Mouse (Mus musculus): Measurements from ENCODE around the gene Boc. TPM values are rescaled to one million over a fixed set of nuclear protein-coding genes. Genes with fewer than 3 reads are reported as not detected.

Boc gene
- polyA plus RNA-seq, 1 experiment, result 22.2 TPM

DNA sequence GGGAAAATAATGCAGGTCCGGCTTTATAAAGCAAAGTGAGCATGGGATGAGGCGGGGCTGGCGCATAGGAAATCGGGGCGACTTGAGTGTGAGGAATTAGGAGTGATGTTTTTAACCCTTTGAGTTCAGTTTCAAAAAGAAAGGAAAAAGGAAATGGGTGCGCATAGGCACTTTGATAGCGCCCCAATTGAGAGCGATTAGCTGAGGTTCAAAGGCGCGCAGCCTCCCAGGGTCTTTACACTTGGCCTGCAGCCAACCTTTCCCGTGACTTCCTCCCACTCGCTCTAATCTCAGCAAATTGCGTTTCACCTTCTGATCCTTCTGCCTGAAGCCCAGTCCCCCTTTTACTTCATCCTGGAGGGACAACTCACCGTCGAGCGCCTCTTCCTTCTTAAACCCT lies 25.8 kb downstream of the Boc start:
- Histone ChIP-seq H3K4me3 (replicated peaks; ENCODE audit: extremely low read depth, low read depth, low read length) (no peak overlapping the region), H3K4me1 (ENCODE audit: control insufficient read depth, insufficient read depth, low read length) (no peaks in the 10 kb centered on the region)
- 46% methylated on average over 16 of the region's 16 CpGs for WGBS
- DNase-seq, result no peak
- TF ChIP-seq CTCF (IDR thresholded peaks at IDR 0.05; ENCODE audit: insufficient read depth, low read length) (no peak), POLR2A (IDR thresholded peaks at IDR 0.05; ENCODE audit: borderline replicate concordance, extremely low read depth, low read depth, low read length) (no peak)

DNA sequence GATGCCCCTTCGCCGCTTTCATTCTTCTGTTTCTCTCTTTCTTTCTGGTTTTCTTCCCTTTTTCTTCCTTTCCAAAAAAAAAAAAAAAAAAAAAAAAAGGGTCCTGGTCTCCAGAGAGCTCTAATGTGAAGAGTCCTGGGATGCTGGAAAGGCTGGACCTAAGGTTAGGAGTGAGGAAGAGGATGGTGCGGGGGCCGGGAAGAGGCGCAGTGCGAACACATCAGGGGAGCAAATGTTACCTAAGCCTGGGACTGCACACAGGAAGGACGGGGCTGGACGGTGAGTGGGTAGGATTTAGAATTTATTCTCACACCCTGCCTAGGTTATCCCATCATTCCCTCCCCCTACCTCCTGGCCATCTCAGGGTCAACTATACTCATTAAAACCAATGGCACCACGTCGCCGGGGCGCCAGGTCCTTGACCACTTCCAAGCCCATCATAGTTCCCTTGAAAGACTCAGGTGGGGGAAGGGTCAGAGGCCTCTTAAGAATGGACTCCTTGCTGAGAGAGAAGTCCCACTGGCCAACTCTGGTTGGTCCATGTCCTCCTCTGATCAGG lies 27.4 kb downstream of the Boc start:
- Histone ChIP-seq H3K4me1 (ENCODE audit: control insufficient read depth, insufficient read depth, low read length) (no peaks in the 10 kb centered on the region), H3K4me3 (replicated peaks; ENCODE audit: extremely low read depth, low read depth, low read length) (no peak overlapping the region)
- no peak for DNase-seq
- WGBS, result 67% methylated on average over 12 of the region's 12 CpGs
- TF ChIP-seq POLR2A (IDR thresholded peaks at IDR 0.05; ENCODE audit: borderline replicate concordance, extremely low read depth, low read depth, low read length) (no peak), CTCF (IDR thresholded peaks at IDR 0.05; ENCODE audit: insufficient read depth, low read length) (no peak)

DNA sequence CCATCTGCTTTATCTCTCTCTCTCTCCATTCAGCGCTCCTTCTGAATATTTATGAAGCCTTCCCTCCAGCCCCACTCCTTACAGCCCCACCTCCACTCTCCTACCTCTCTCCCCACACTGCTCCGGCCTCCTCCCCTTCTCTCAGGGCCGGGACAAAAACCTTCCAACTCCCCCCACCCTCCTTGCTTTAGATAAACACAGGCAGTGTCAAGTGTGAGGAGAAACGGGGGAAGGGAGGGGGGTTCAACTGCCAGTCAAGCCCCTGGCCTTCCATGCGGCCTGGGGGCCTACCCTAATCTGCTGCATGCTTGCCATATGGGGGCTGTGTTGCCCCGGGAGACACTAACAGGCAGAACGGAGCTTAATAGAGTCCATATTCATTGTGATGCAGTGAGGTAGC lies 27.9 kb downstream of the Boc start:
- H3K4me3 ChIP-seq (replicated peaks; ENCODE audit: extremely low read depth, low read depth, low read length), result no peak overlapping the region

DNA sequence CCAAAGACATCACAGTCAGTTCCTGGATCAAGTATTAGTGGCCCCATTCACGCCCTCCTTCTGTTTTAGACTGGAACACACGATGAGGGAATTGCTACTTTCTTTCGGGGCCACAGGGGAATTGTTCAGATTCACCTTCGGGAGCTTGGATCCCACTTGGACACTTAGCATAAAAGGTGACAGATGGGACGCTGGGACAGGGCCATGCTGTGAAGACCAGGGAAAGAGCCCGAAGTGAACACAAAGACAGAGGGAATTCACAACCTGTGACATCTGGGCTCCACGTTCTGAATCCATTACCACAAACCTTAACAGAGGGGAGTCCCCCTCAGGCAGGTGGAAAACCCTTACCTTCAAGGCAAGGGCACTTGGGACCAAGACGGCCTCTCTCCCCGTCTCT lies 28.5 kb downstream of the Boc start:
- TF ChIP-seq CTCF (IDR thresholded peaks at IDR 0.05; ENCODE audit: insufficient read depth, low read length), result no peak
- TF ChIP-seq POLR2A (IDR thresholded peaks at IDR 0.05; ENCODE audit: borderline replicate concordance, extremely low read depth, low read depth, low read length), result no peak
- 54% methylated on average over 9 of the region's 9 CpGs for WGBS
- H3K4me3 ChIP-seq (replicated peaks; ENCODE audit: extremely low read depth, low read depth, low read length), result no peak overlapping the region
- no peak for DNase-seq
- no peaks in the 10 kb centered on the region for H3K4me1 ChIP-seq (ENCODE audit: control insufficient read depth, insufficient read depth, low read length)

More for the DNA sequence above, 27.9 kb downstream of the Boc start:
- H3K4me1 ChIP-seq (ENCODE audit: control insufficient read depth, insufficient read depth, low read length), result no peaks in the 10 kb centered on the region
- DNase-seq, result no peak
- TF ChIP-seq POLR2A (IDR thresholded peaks at IDR 0.05; ENCODE audit: borderline replicate concordance, extremely low read depth, low read depth, low read length) (no peak), CTCF (IDR thresholded peaks at IDR 0.05; ENCODE audit: insufficient read depth, low read length) (no peak)
- WGBS, result 17% methylated on average over 7 of the region's 7 CpGs

DNA sequence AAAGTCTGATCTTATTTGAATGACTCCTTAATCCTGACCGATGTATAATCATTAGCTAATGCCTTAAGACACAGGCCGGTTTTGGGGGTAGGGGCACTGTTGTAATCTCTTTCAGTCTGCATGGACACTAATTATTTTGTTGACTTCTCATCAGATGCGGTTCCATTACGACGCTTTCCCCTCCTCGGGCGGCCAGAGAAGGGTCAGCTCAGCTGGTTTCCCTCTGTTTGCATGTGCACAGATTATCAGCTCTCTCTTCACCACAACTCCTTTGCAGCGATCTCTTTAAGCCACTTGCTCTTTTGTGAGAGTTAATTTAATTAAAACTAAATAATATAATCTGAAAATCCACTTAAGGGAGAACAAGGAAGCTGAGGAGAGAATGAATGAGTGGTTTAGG lies 29.0 kb downstream of the Boc start:
- WGBS, result 63% methylated on average over 8 of the region's 8 CpGs
- DNase-seq, result no peak
- H3K4me3 ChIP-seq (replicated peaks; ENCODE audit: extremely low read depth, low read depth, low read length), result no peak overlapping the region
- no peaks in the 10 kb centered on the region for H3K4me1 ChIP-seq (ENCODE audit: control insufficient read depth, insufficient read depth, low read length)
- TF ChIP-seq CTCF (IDR thresholded peaks at IDR 0.05; ENCODE audit: insufficient read depth, low read length), result no peak

DNA sequence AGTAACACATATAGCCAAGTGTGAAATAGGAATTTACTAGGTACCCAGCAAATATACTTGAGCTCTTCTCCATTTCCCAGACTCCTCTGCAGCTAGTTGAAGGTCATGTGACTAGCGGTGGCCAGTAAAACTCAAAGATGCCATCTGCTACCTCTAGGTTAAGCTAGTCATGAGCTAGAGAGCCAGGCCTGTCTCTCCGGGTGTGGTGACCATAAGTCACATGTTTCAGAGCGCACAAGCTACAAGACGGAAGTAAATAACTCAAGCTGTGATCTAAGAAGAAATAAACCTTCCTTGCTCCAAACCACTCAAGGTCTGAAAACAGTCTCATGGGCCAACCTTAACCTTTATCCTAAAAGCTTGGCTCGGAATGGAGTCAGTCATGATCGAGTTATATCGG lies 29.7 kb downstream of the Boc start:
- no peaks in the 10 kb centered on the region for H3K4me1 ChIP-seq (ENCODE audit: control insufficient read depth, insufficient read depth, low read length)
- 85% methylated on average over 7 of the region's 7 CpGs for WGBS
- DNase-seq, result no peak
- H3K4me3 ChIP-seq (replicated peaks; ENCODE audit: extremely low read depth, low read depth, low read length), result no peak overlapping the region
- TF ChIP-seq CTCF (IDR thresholded peaks at IDR 0.05; ENCODE audit: insufficient read depth, low read length), result no peak
- TF ChIP-seq POLR2A (IDR thresholded peaks at IDR 0.05; ENCODE audit: borderline replicate concordance, extremely low read depth, low read depth, low read length), result no peak

DNA sequence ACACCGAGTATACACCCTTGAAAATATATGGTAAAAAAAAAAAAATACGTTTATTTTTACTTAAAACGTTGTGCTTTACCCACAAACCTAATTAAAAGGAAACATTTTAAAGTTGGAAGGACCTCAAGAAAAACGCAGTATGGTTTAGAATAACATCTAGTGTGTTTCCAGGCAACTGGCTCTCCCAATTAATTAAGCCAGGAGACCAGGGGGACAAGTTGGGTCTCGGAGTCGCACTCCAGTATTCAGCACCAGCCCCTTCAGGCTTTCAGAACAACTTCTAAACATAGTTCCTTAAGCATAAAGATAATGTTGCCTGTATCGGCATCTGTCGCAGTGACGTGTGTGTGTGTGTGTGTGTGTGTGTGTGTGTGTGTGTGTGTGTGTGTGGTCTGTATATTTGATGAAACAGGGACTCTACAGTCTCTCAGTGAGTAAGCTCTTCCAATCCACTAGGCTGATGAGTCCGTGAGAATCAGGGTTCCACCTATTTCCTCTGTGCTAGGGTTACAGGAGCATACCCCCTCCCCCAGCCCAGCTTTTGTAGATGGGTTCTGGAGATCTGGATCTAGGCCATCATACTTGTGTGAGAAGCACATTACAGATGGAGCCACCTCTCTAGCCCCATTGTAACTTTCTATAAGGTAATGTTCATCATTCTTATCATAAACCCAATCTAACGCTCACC lies 31.3 kb downstream of the Boc start:
- no peak overlapping the region for H3K4me3 ChIP-seq (replicated peaks; ENCODE audit: extremely low read depth, low read depth, low read length)
- no peak for DNase-seq
- no peak for TF ChIP-seq CTCF (IDR thresholded peaks at IDR 0.05; ENCODE audit: insufficient read depth, low read length)
- TF ChIP-seq POLR2A (IDR thresholded peaks at IDR 0.05; ENCODE audit: borderline replicate concordance, extremely low read depth, low read depth, low read length), result no peak
- WGBS, result 60% methylated on average over 11 of the region's 11 CpGs
- H3K4me1 ChIP-seq (ENCODE audit: control insufficient read depth, insufficient read depth, low read length), result no peaks in the 10 kb centered on the region

DNA sequence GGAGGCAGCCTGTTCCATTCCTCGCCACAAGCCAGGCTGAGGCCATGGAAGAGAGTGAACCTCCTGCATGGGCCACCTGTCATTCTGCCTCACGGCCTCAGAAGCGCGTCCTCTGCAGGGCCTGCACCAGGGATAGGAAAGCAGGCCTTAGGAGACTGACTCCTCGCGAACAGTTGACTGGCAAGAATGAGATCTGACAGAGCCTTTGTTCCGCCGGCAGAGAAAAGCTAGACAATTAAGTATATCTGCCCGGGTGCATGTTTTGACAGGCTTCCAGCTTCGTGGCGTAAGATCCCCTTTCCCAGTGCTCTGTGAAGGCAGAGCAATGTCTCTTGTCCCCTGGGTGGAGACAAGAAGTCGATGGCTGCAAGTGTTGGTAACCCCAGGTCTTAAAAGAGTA lies 32.0 kb downstream of the Boc start:
- 46% methylated on average over 12 of the region's 12 CpGs for WGBS
- Histone ChIP-seq H3K4me3 (replicated peaks; ENCODE audit: extremely low read depth, low read depth, low read length) (no peak overlapping the region), H3K4me1 (ENCODE audit: control insufficient read depth, insufficient read depth, low read length) (no peaks in the 10 kb centered on the region)
- no peak for DNase-seq
- no peak for TF ChIP-seq CTCF (IDR thresholded peaks at IDR 0.05; ENCODE audit: insufficient read depth, low read length)
- TF ChIP-seq POLR2A (IDR thresholded peaks at IDR 0.05; ENCODE audit: borderline replicate concordance, extremely low read depth, low read depth, low read length), result no peak

DNA sequence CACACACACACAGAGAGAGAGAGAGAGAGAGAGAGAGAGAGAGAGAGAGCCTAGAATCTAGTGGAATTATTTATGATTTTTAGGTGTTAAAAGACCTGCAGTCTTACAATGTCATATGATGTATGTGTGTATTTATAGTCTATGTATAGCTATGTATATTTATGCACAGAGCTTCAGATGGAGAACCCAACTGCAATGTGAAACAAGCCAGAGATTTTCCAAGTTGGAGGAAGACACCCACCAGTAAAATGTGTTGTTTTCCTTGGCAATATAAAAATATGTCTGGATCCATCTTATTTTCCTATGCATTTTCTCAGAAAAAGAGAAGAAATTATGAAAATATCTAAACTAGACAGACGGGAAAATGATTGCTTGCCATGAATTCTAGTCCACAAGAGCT lies 32.7 kb downstream of the Boc start:
- WGBS, result 85% methylated on average over 1 of the region's 1 CpGs
- no peaks in the 10 kb centered on the region for H3K4me1 ChIP-seq (ENCODE audit: control insufficient read depth, insufficient read depth, low read length)
- H3K4me3 ChIP-seq (replicated peaks; ENCODE audit: extremely low read depth, low read depth, low read length), result no peak overlapping the region
- no peak for DNase-seq
- no peak for TF ChIP-seq POLR2A (IDR thresholded peaks at IDR 0.05; ENCODE audit: borderline replicate concordance, extremely low read depth, low read depth, low read length)
- no peak for TF ChIP-seq CTCF (IDR thresholded peaks at IDR 0.05; ENCODE audit: insufficient read depth, low read length)

DNA sequence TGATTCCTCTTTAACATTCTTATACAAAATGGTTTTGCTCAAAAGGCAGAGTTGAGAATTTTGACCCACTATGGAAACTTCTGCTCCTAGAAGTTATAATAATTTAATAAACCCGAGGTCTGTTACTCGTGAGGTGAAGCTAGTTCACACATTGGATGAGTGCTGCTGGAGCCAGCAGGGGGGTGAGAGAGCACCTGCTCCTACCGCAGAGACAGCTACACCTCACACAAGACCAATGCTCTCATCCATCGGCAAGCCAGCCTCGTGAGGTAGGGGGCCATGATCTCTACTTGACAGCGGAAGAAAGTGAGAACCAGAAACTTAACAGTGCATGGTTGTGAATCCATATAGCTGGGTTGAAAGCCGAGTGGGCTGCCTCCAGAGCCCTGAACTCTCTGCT lies 35.1 kb downstream of the Boc start:
- no peak overlapping the region for H3K4me3 ChIP-seq (replicated peaks; ENCODE audit: extremely low read depth, low read depth, low read length)
- 75% methylated on average over 7 of the region's 7 CpGs for WGBS
- no peaks in the 10 kb centered on the region for H3K4me1 ChIP-seq (ENCODE audit: control insufficient read depth, insufficient read depth, low read length)
- TF ChIP-seq POLR2A (IDR thresholded peaks at IDR 0.05; ENCODE audit: borderline replicate concordance, extremely low read depth, low read depth, low read length) (no peak), CTCF (IDR thresholded peaks at IDR 0.05; ENCODE audit: insufficient read depth, low read length) (no peak)
- DNase-seq, result no peak
